Mouse (Mus musculus) neural tube, embryonic 14.5 days (tissue): ENCODE measurements around the gene Sirt4. TPM values are rescaled to one million over a fixed set of nuclear protein-coding genes. Genes with fewer than 3 reads are reported as not detected.
A peak's percentile ranks its signal among the peaks of the same experiment; 100 is the strongest.

Source experiments
- ATAC-seq: fragments of 200-750 bp; cut with Nextera tagmentation; 2 replicates; pipeline ENCODE4 v1.8.0; 2017; ENCODE audit warnings: low read depth, mild to moderate bottlenecking, moderate TSS enrichment, moderate library complexity
- H3K27ac ChIP-seq: fragments of 300-500 bp; sonication (generic); 2 replicates; pipeline ENCODE4 v1.5.1; 2014; ENCODE audit warnings: low read depth, mild to moderate bottlenecking, control low read depth, low read length, moderate library complexity, mixed read lengths
- H3K27me3 ChIP-seq: fragments of 300-500 bp; sonication (generic); 2 replicates; pipeline ENCODE4 v1.6.1; 2014; ENCODE audit warnings: low read length; ENCODE audit not compliant: control insufficient read depth, insufficient read depth
- H3K36me3 ChIP-seq: fragments of 300-500 bp; sonication (generic); 2 replicates; pipeline ENCODE4 v1.6.1; 2014; ENCODE audit warnings: low read length, mixed read lengths; ENCODE audit not compliant: control insufficient read depth, insufficient read depth
- H3K4me1 ChIP-seq: fragments of 300-500 bp; sonication (generic); 2 replicates; pipeline ENCODE4 v1.6.1; 2014; ENCODE audit warnings: low read length; ENCODE audit not compliant: control insufficient read depth, insufficient read depth
- H3K4me2 ChIP-seq: fragments of 300-500 bp; sonication (generic); 2 replicates; pipeline ENCODE4 v1.6.1; 2014; ENCODE audit warnings: mild to moderate bottlenecking, low read depth, low read length, control low read depth
- H3K4me3 ChIP-seq: fragments of 300-500 bp; sonication (generic); 2 replicates; pipeline ENCODE4 v1.5.1; 2014; ENCODE audit warnings: low read depth, low read length, control low read depth, mixed read lengths
- H3K9ac ChIP-seq: fragments of 300-500 bp; sonication (generic); replicated peaks from 2 replicates; pipeline ENCODE4 v1.6.1; 2014; ENCODE audit warnings: low read depth, mild to moderate bottlenecking, control low read depth, low read length, mixed read lengths
- H3K9me3 ChIP-seq: fragments of 300-500 bp; sonication (generic); 2 replicates; pipeline ENCODE4 v1.6.1; 2016; ENCODE audit warnings: low read length; ENCODE audit not compliant: control insufficient read depth
- WGBS: fragments of 180-500 bp; shearing (Covaris S2); extraction: QIAGEN DNeasy Blood & Tissue Kit; methylation state at CpG from one replicate; pipeline ENCODE4 v1.1.7; 2014; 5-methylcytosine and 5-hydroxymethylcytosine counted together
- polyA plus RNA-seq: library from polyadenylated mRNA; unstranded; fragments of >200 nt; fragmentation: Nextera tagmentation; extraction: Ambion mirVana; gene quantifications from 2 replicates; pipeline ENCODE4 v1.2.1, GENCODE M21; 2014

Gene Sirt4
- polyA plus RNA-seq, 1 experiment from 2014 or later = 32.6 TPM

- WGBS = 68% methylated on average over 6 of the region's 6 CpGs
Observed at GRCm38 (mm10) chr5:115469791-115470190, 14.7 kb downstream of the Sirt4 start.

GRCm38 (mm10) chr5:115465642-115466420, 18.7 kb downstream of the Sirt4 start, which contains the start of gene Pla2g1b:
Gene Pla2g1b, plus strand, starts transcription at chr5:115466262.
- Histone ChIP-seq H3K36me3 (no peaks in the 10 kb centered on the region), H3K9me3 (no peaks in the 10 kb centered on the region), H3K27me3 (no peaks in the 10 kb centered on the region), H3K27ac (no peak within 1 kb of the TSS), H3K4me1 (peaks cover 3% of the 10 kb centered on the region; the same call in 1 of the 2 replicates), H3K4me2 (no peak within 1 kb of the TSS), H3K9ac (no peak within 1 kb of the TSS), H3K4me3 (no peak within 1 kb of the TSS)
- ATAC-seq = no peak
- 53% methylated on average over 9 of the region's 9 CpGs for WGBS

More at GRCm38 (mm10) chr5:115469791-115470190, 14.7 kb downstream of the Sirt4 start:
- Histone ChIP-seq H3K27me3 (no peaks in the 10 kb centered on the region), H3K9me3 (no peaks in the 10 kb centered on the region), H3K4me3 (no peak overlapping the region), H3K27ac (no peak overlapping the region), H3K9ac (no peak overlapping the region), H3K36me3 (no peaks in the 10 kb centered on the region), H3K4me2 (no peak overlapping the region), H3K4me1 (peaks cover 4% of the 10 kb centered on the region; the same call in 1 of the 2 replicates)
- no peak for ATAC-seq

GRCm38 (mm10) chr5:115464408-115465115, 20.0 kb downstream of the Sirt4 start:
- 82% methylated on average over 18 of the region's 18 CpGs for WGBS
- ATAC-seq = no peak
- no peak overlapping the region for H3K4me2 ChIP-seq
- no peaks in the 10 kb centered on the region for H3K27me3 ChIP-seq
- no peaks in the 10 kb centered on the region for H3K36me3 ChIP-seq
- H3K9ac ChIP-seq = no peak overlapping the region
- no peak overlapping the region for H3K27ac ChIP-seq
- no peak overlapping the region for H3K4me3 ChIP-seq
- no peaks in the 10 kb centered on the region for H3K4me1 ChIP-seq
- no peaks in the 10 kb centered on the region for H3K9me3 ChIP-seq

GRCm38 (mm10) chr5:115458918-115459317, 25.6 kb downstream of the Sirt4 start:
- WGBS = 73% methylated on average over 13 of the region's 13 CpGs
- no peak overlapping the region for H3K9ac ChIP-seq
- H3K36me3 ChIP-seq = peaks cover 9% of the 10 kb centered on the region
- H3K4me3 ChIP-seq = no peak overlapping the region
- H3K27ac ChIP-seq = no peak overlapping the region
- H3K4me1 ChIP-seq = no peaks in the 10 kb centered on the region
- ATAC-seq = no peak
- H3K4me2 ChIP-seq = no peak overlapping the region
- H3K27me3 ChIP-seq = no peaks in the 10 kb centered on the region
- H3K9me3 ChIP-seq = no peaks in the 10 kb centered on the region

GRCm38 (mm10) chr5:115455838-115456237, 28.7 kb downstream of the Sirt4 start:
- no peaks in the 10 kb centered on the region for H3K27me3 ChIP-seq
- ATAC-seq = no peak
- 78% methylated on average over 7 of the region's 7 CpGs for WGBS
- H3K36me3 ChIP-seq = peaks cover 28% of the 10 kb centered on the region
- H3K4me3 ChIP-seq = no peak overlapping the region
- no peak overlapping the region for H3K9ac ChIP-seq
- H3K9me3 ChIP-seq = no peaks in the 10 kb centered on the region
- no peaks in the 10 kb centered on the region for H3K4me1 ChIP-seq
- H3K4me2 ChIP-seq = no peak overlapping the region
- H3K27ac ChIP-seq = no peak overlapping the region

GRCm38 (mm10) chr5:115454422-115455090, 30.0 kb downstream of the Sirt4 start:
- Histone ChIP-seq H3K4me1 (no peaks in the 10 kb centered on the region), H3K9ac (no peak overlapping the region), H3K36me3 (peaks cover 36% of the 10 kb centered on the region), H3K9me3 (no peaks in the 10 kb centered on the region), H3K27ac (no peak overlapping the region), H3K4me3 (no peak overlapping the region), H3K27me3 (no peaks in the 10 kb centered on the region), H3K4me2 (no peak overlapping the region)
- WGBS = 85% methylated on average over 12 of the region's 12 CpGs
- ATAC-seq = peak; percentile 16; the same call in 1 of the 2 replicates

- no peaks in the 10 kb centered on the region for H3K9me3 ChIP-seq
- WGBS = 90% methylated on average over 27 of the region's 27 CpGs
- H3K27me3 ChIP-seq = no peaks in the 10 kb centered on the region
- H3K4me3 ChIP-seq = no peak overlapping the region
- H3K4me2 ChIP-seq = no peak overlapping the region
- H3K9ac ChIP-seq = no peak overlapping the region
- H3K27ac ChIP-seq = no peak overlapping the region
- H3K36me3 ChIP-seq = peaks cover 54% of the 10 kb centered on the region
- no peak for ATAC-seq
- H3K4me1 ChIP-seq = no peaks in the 10 kb centered on the region
Observed at GRCm38 (mm10) chr5:115450410-115451317, 33.9 kb downstream of the Sirt4 start.

GRCm38 (mm10) chr5:115449247-115449646, 35.3 kb downstream of the Sirt4 start:
- H3K36me3 ChIP-seq = peaks cover 62% of the 10 kb centered on the region
- H3K27me3 ChIP-seq = no peaks in the 10 kb centered on the region
- H3K9ac ChIP-seq = no peak overlapping the region
- no peak overlapping the region for H3K4me3 ChIP-seq
- WGBS = 85% methylated on average over 3 of the region's 3 CpGs
- H3K9me3 ChIP-seq = no peaks in the 10 kb centered on the region
- no peaks in the 10 kb centered on the region for H3K4me1 ChIP-seq
- H3K27ac ChIP-seq = no peak overlapping the region
- no peak overlapping the region for H3K4me2 ChIP-seq
- no peak for ATAC-seq
